Mouse (Mus musculus) hindbrain, embryonic 14.5 days (tissue): ENCODE measurements at regions not wholly inside any gene's neighbourhood (a gene's known extent, or its start where the extent isn't known, plus 50 kb on each side); places are given as distances from the start of the nearest gene placed in this dataset.

ENCODE experiments used
- ATAC-seq: fragments of 200-750 bp; cut with Nextera tagmentation; 2 replicates; pipeline ENCODE4 v1.8.0; 2017; ENCODE audit warnings: moderate number of reproducible peaks, mild to moderate bottlenecking, moderate TSS enrichment, moderate library complexity; ENCODE audit not compliant: low FRiP score
- DNase-seq: peaks from one replicate; pipeline ENCODE4 v3.0.0-alpha.2; 2015; ENCODE audit warnings: low spot score
- H3K27ac ChIP-seq: fragments of 300-500 bp; sonication (generic); 2 replicates; pipeline ENCODE4 v1.5.1; 2014; ENCODE audit warnings: mild to moderate bottlenecking, moderate library complexity
- H3K27me3 ChIP-seq: fragments of 300-500 bp; sonication (generic); 2 replicates; pipeline ENCODE4 v1.6.1; 2014; ENCODE audit warnings: mild to moderate bottlenecking, low read length, mixed read lengths; ENCODE audit not compliant: control insufficient read depth, insufficient read depth
- H3K36me3 ChIP-seq: fragments of 300-500 bp; sonication (generic); replicated peaks from 2 replicates; pipeline ENCODE4 v1.6.1; 2014; ENCODE audit not compliant: control insufficient read depth, insufficient read depth
- H3K4me1 ChIP-seq: fragments of 300-500 bp; sonication (generic); replicated peaks from 2 replicates; pipeline ENCODE4 v1.6.1; 2014; ENCODE audit warnings: antibody characterized with exemption, low read length, mixed read lengths; ENCODE audit not compliant: control insufficient read depth, insufficient read depth
- H3K4me2 ChIP-seq: fragments of 300-500 bp; sonication (generic); replicated peaks from 2 replicates; pipeline ENCODE4 v1.6.1; 2014; ENCODE audit warnings: mild to moderate bottlenecking, moderate library complexity
- H3K4me3 ChIP-seq: fragments of 300-500 bp; sonication (generic); replicated peaks from 2 replicates; pipeline ENCODE4 v1.5.1; 2014; ENCODE audit warnings: mild to moderate bottlenecking, low read length
- H3K9ac ChIP-seq: fragments of 300-500 bp; sonication (generic); 2 replicates; pipeline ENCODE4 v1.6.1; 2014
- H3K9me3 ChIP-seq: fragments of 300-500 bp; sonication (generic); 2 replicates; pipeline ENCODE4 v1.6.1; 2016; ENCODE audit warnings: low read length; ENCODE audit not compliant: control insufficient read depth
- WGBS: fragments of 180-500 bp; shearing (Covaris S2); extraction: QIAGEN DNeasy Blood & Tissue Kit; methylation state at CpG from one replicate; pipeline ENCODE4 v1.1.7; 2014; 5-methylcytosine and 5-hydroxymethylcytosine counted together

GRCm38 (mm10) chr12:26543463-26543862 is 74.5 kb downstream of the Cmpk2 start:
- DNase-seq (no peak), ATAC-seq (no peak)
- Histone ChIP-seq H3K4me1 (no peaks in the 10 kb centered on the region), H3K9me3 (no peaks in the 10 kb centered on the region), H3K9ac (no peak overlapping the region), H3K4me2 (no peak overlapping the region), H3K27me3 (no peaks in the 10 kb centered on the region), H3K36me3 (no peaks in the 10 kb centered on the region), H3K27ac (no peak overlapping the region), H3K4me3 (no peak overlapping the region)
- WGBS: 84% methylated on average over 1 of the region's 1 CpGs

- no peak for ATAC-seq
- Histone ChIP-seq H3K4me1 (no peaks in the 10 kb centered on the region), H3K9me3 (no peaks in the 10 kb centered on the region), H3K36me3 (no peaks in the 10 kb centered on the region), H3K4me3 (no peak overlapping the region), H3K27ac (no peak overlapping the region), H3K27me3 (no peaks in the 10 kb centered on the region), H3K4me2 (no peak overlapping the region), H3K9ac (no peak overlapping the region)
- WGBS: 18% methylated on average over 2 of the region's 2 CpGs
- no peak for DNase-seq
Measured at GRCm38 (mm10) chr12:26542451-26542850, 73.4 kb downstream of the Cmpk2 start.

- peaks cover 21% of the 10 kb centered on the region for H3K4me1 ChIP-seq
- H3K36me3 ChIP-seq: no peaks in the 10 kb centered on the region
- WGBS: 47% methylated on average over 9 of the region's 9 CpGs
- peak; percentile 29 for DNase-seq
- H3K4me3 ChIP-seq: no peak overlapping the region
- H3K9me3 ChIP-seq: no peaks in the 10 kb centered on the region
- no peak overlapping the region for H3K4me2 ChIP-seq
- no peak overlapping the region for H3K9ac ChIP-seq
- H3K27ac ChIP-seq: peak overlapping the region; percentile 94
- no peak for ATAC-seq
- H3K27me3 ChIP-seq: no peaks in the 10 kb centered on the region
Measured at GRCm38 (mm10) chr12:26535261-26535890, 66.4 kb downstream of the Cmpk2 start.

GRCm38 (mm10) chr12:26534229-26535105 is 65.5 kb downstream of the Cmpk2 start:
- Histone ChIP-seq H3K36me3 (no peaks in the 10 kb centered on the region), H3K4me3 (no peak overlapping the region), H3K4me1 (peaks cover 21% of the 10 kb centered on the region), H3K27ac (peak overlapping the region; percentile 94), H3K9ac (peak overlapping the region; percentile 31), H3K4me2 (peak overlapping the region; percentile 46), H3K27me3 (no peaks in the 10 kb centered on the region), H3K9me3 (no peaks in the 10 kb centered on the region)
- ATAC-seq (peak; percentile 54; the same call in 1 of the 2 replicates), DNase-seq (peak; percentile 26)
- WGBS: 7% methylated on average over 9 of the region's 9 CpGs

GRCm38 (mm10) chr12:26533641-26534151 is 64.7 kb downstream of the Cmpk2 start:
- Histone ChIP-seq H3K27me3 (no peaks in the 10 kb centered on the region), H3K9ac (peak overlapping the region; percentile 51), H3K36me3 (no peaks in the 10 kb centered on the region), H3K4me2 (peak overlapping the region; percentile 46), H3K4me1 (peaks cover 21% of the 10 kb centered on the region), H3K27ac (peak overlapping the region; percentile 94), H3K4me3 (no peak overlapping the region; the same call in 1 of the 2 replicates), H3K9me3 (no peaks in the 10 kb centered on the region)
- DNase-seq: peak; percentile 68
- ATAC-seq: peak; percentile 54
- WGBS: 11% methylated on average over 9 of the region's 9 CpGs

- 26% methylated on average over 13 of the region's 13 CpGs for WGBS
- Histone ChIP-seq H3K4me2 (peak overlapping the region; percentile 46), H3K27ac (peak overlapping the region; percentile 94), H3K4me1 (peaks cover 21% of the 10 kb centered on the region), H3K4me3 (no peak overlapping the region; the same call in 1 of the 2 replicates), H3K9ac (peak overlapping the region; percentile 51), H3K36me3 (no peaks in the 10 kb centered on the region), H3K27me3 (no peaks in the 10 kb centered on the region), H3K9me3 (no peaks in the 10 kb centered on the region)
- DNase-seq (peak; percentile 95), ATAC-seq (peak; percentile 88)
Measured at GRCm38 (mm10) chr12:26532823-26533640, 64.0 kb downstream of the Cmpk2 start.

- H3K9me3 ChIP-seq: no peaks in the 10 kb centered on the region
- no peak overlapping the region for H3K9ac ChIP-seq
- H3K27me3 ChIP-seq: no peaks in the 10 kb centered on the region
- peaks cover 21% of the 10 kb centered on the region for H3K4me1 ChIP-seq
- no peak for ATAC-seq
- 85% methylated on average over 6 of the region's 6 CpGs for WGBS
- no peak overlapping the region for H3K27ac ChIP-seq
- H3K36me3 ChIP-seq: no peaks in the 10 kb centered on the region
- no peak overlapping the region for H3K4me2 ChIP-seq
- H3K4me3 ChIP-seq: no peak overlapping the region
- no peak for DNase-seq
Measured at GRCm38 (mm10) chr12:26532076-26532475, 63.1 kb downstream of the Cmpk2 start.
